Mouse (Mus musculus): Measurements from ENCODE around the gene Paqr3. TPM values are rescaled to one million over a fixed set of nuclear protein-coding genes. Genes with fewer than 3 reads are reported as not detected.

Paqr3 gene
- polyA plus RNA-seq, 1 experiment from 2014 or later: 1.8 TPM

DNA sequence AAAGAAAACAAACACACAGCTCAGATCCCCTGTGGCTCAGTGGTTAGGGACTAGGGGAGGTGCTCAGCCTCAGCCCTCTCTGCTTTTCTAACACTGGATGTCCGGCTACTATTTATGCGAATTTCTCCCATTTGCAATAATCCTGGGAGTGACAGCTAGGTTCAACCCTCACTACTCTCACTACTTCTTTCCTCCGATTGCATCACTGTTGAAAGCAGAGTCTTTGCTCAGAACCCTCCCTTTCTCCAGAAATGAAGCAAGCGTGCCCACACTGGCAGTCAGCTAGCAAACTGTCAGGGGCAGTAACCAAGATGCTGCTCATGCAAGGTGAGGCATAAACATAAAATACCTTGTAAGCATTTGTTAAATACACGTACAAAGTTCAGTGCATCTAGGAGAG is 3.1 kb downstream of the Paqr3 start:
- H3K9ac ChIP-seq: no peak overlapping the region
- no peak overlapping the region for H3K4me3 ChIP-seq
- no peak for ATAC-seq (ENCODE audit: extremely low read depth, insufficient number of reproducible peaks, low FRiP score, low TSS enrichment)
- 88% methylated on average over 5 of the region's 5 CpGs for WGBS
- H3K36me3 ChIP-seq: no peaks in the 10 kb centered on the region
- H3K4me2 ChIP-seq: no peak overlapping the region
- no peak overlapping the region for H3K27ac ChIP-seq (replicated peaks)
- H3K9me3 ChIP-seq: no peaks in the 10 kb centered on the region
- H3K27me3 ChIP-seq (replicated peaks): no peaks in the 10 kb centered on the region; the same call in 1 of the 2 replicates
- H3K4me1 ChIP-seq: peaks cover 11% of the 10 kb centered on the region

DNA sequence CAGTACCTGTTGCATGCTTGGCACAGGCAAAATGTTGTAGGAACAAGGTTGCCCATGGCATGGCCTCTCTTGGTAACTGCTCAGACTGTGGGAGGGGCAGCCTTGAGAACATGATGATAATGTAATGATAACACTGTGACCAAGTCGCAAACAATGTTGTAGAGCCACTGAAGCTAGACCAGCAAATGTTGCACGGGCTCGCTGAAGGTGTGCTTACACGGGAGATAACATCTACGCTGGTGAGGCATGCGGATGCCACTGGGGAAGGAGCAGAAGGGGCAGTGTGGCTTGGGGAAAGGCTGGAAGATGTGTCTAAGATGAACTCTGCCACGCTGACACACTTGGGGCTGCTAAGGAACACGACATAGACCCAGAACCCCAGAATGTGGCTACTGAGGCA is 11.4 kb downstream of the Paqr3 start:
- H3K9ac ChIP-seq: no peak overlapping the region
- no peak overlapping the region for H3K4me2 ChIP-seq
- H3K27ac ChIP-seq (replicated peaks): no peak overlapping the region
- H3K27me3 ChIP-seq (replicated peaks): no peaks in the 10 kb centered on the region
- WGBS: 76% methylated on average over 8 of the region's 8 CpGs
- H3K4me3 ChIP-seq: no peak overlapping the region
- H3K36me3 ChIP-seq: peaks cover 5% of the 10 kb centered on the region; the same call in 1 of the 2 replicates
- peaks cover 4% of the 10 kb centered on the region; the same call in 1 of the 2 replicates for H3K4me1 ChIP-seq
- no peak for ATAC-seq (ENCODE audit: extremely low read depth, insufficient number of reproducible peaks, low FRiP score, low TSS enrichment)
- H3K9me3 ChIP-seq: no peaks in the 10 kb centered on the region

DNA sequence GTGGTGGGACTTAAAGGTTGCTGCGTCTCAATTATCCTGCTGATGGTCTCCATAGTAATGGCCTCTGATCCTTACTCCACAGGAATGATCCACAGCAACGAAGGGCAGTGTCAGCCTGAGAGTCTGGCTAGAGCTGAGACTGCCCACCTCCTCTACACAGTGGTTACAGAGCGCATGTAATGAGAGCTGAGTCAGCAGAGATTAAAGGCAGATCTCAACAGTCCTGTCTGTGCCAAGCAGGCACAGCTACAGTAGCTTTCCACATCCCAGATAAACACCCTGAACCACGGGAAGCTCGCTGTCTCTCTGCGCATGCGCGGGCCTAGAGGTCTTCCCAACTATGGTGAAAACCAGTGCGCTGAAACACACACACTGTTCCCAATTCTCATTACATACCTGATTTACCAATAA is 13.8 kb downstream of the Paqr3 start:
- Histone ChIP-seq H3K4me1 (peaks cover 4% of the 10 kb centered on the region; the same call in 1 of the 2 replicates), H3K27ac (replicated peaks) (no peak overlapping the region), H3K27me3 (replicated peaks) (no peaks in the 10 kb centered on the region), H3K36me3 (peaks cover 8% of the 10 kb centered on the region; the same call in 1 of the 2 replicates), H3K4me3 (no peak overlapping the region), H3K4me2 (no peak overlapping the region), H3K9me3 (no peaks in the 10 kb centered on the region), H3K9ac (no peak overlapping the region)
- no peak for ATAC-seq (ENCODE audit: extremely low read depth, insufficient number of reproducible peaks, low FRiP score, low TSS enrichment)
- 60% methylated on average over 9 of the region's 9 CpGs for WGBS

DNA sequence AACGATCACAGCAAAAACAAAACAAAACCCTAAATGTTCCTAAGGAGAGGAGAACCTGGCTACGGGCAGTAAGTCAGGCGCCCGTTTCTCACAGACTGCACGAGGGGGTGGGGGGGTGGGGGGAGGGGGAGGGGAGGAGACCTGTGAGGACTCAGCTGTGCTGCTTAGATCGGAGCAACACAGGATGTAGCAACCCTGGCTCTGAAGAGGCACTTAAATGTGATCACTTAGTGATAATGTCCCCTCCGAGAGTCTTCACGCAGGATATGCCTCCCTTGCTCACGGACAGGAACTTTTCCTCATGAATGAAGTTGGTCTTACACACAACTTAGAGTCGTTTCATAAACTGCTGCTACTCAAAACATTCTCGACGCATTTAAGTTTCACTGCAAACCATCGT is 16.1 kb downstream of the Paqr3 start:
- H3K9me3 ChIP-seq: no peaks in the 10 kb centered on the region
- H3K9ac ChIP-seq: no peak overlapping the region
- no peaks in the 10 kb centered on the region for H3K27me3 ChIP-seq (replicated peaks)
- H3K4me2 ChIP-seq: no peak overlapping the region
- H3K36me3 ChIP-seq: peaks cover 7% of the 10 kb centered on the region; the same call in 1 of the 2 replicates
- ATAC-seq (ENCODE audit: extremely low read depth, insufficient number of reproducible peaks, low FRiP score, low TSS enrichment): no peak
- WGBS: 39% methylated on average over 13 of the region's 13 CpGs
- H3K27ac ChIP-seq (replicated peaks): no peak overlapping the region
- H3K4me3 ChIP-seq: no peak overlapping the region
- H3K4me1 ChIP-seq: peaks cover 4% of the 10 kb centered on the region; the same call in 1 of the 2 replicates

DNA sequence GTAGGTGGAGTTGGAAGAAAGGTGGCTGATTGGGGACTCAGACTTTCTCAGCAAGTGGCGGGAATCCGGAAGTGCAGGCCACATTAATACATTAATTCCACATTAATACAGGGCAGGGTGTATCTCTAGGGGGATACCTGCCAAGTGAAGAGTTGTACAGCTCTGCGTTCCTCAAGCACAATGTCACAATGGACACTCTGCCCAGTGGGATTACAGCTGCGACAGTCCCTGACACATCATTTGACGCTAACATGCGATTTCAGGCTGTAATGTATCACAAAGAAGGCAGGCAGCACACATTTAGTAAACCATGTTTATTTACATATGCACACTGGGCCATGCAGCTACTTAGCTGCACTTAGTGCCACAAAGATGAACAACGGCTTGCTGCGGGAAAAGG is 18.4 kb downstream of the Paqr3 start:
- Histone ChIP-seq H3K36me3 (peaks cover 11% of the 10 kb centered on the region), H3K4me2 (no peak overlapping the region), H3K27ac (replicated peaks) (no peak overlapping the region), H3K4me3 (no peak overlapping the region), H3K9ac (no peak overlapping the region), H3K4me1 (peaks cover 4% of the 10 kb centered on the region; the same call in 1 of the 2 replicates), H3K9me3 (no peaks in the 10 kb centered on the region), H3K27me3 (replicated peaks) (no peaks in the 10 kb centered on the region)
- ATAC-seq (ENCODE audit: extremely low read depth, insufficient number of reproducible peaks, low FRiP score, low TSS enrichment): no peak
- WGBS: 84% methylated on average over 8 of the region's 8 CpGs

DNA sequence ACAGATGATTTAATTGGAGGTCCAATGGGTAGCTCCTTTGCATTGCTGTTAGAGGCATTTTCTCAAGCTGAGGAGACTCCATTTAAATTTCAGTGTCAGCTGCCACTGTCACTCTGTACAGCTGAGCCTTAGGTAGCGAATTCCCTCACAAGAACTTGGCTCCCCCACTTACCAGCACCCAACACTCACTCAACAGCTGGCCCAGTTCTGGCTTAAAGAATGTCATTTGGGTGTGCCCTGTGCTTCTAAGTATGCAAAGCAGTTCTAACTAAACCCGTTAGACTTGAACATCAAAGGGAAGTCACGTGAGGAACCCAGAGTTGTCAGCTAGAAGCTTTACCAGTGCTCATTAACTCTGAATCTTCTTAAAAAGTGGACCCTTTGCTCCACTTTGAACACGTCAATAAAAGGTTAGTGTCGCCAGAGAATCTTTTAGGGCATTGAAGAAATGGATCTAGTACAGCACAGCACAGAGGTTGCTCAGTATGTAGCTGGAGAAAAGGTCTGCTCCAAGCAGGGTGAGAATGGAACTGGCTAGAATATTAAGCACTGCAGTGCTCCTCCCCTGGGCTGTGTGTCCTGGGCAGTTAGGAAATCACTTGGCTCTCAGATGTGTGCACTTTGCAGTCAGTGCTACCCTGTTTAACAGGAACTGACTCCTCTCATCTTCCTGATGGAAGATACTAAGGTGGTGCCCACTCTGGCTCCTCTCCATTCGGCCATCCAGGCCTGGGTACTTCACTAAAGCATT is 21.2 kb downstream of the Paqr3 start:
- Histone ChIP-seq H3K4me3 (no peak overlapping the region), H3K4me2 (no peak overlapping the region), H3K9ac (no peak overlapping the region), H3K9me3 (no peaks in the 10 kb centered on the region), H3K4me1 (peaks cover 9% of the 10 kb centered on the region), H3K27ac (replicated peaks) (no peak overlapping the region), H3K27me3 (replicated peaks) (no peaks in the 10 kb centered on the region), H3K36me3 (peaks cover 30% of the 10 kb centered on the region)
- 73% methylated on average over 6 of the region's 6 CpGs for WGBS
- ATAC-seq (ENCODE audit: extremely low read depth, insufficient number of reproducible peaks, low FRiP score, low TSS enrichment): no peak

DNA sequence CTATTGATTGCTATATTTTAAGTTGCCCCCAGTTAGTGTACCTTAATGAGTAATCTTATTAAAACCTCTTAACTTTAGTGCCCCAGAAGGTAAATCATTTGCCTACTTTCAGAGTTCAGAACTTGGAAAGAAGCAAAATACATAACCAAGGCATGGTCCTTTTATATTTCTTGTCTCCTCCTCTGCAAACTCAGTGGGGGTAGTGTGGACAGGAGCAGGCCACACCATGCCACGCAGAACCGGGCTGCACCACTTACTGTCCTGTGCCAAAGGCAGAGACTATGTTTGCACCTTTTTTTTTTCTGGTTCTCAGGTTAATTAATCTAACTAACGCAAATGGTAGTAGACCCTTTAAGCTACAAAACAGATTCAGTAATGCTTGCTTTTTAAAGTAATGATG is 22.0 kb downstream of the Paqr3 start:
- peaks cover 9% of the 10 kb centered on the region for H3K4me1 ChIP-seq
- H3K9ac ChIP-seq: no peak overlapping the region
- no peak overlapping the region for H3K27ac ChIP-seq (replicated peaks)
- no peaks in the 10 kb centered on the region for H3K9me3 ChIP-seq
- no peak overlapping the region for H3K4me3 ChIP-seq
- no peak for ATAC-seq (ENCODE audit: extremely low read depth, insufficient number of reproducible peaks, low FRiP score, low TSS enrichment)
- H3K27me3 ChIP-seq (replicated peaks): no peaks in the 10 kb centered on the region
- no peak overlapping the region for H3K4me2 ChIP-seq
- peaks cover 30% of the 10 kb centered on the region for H3K36me3 ChIP-seq
- 93% methylated on average over 3 of the region's 3 CpGs for whole genome bisulfite sequencing

DNA sequence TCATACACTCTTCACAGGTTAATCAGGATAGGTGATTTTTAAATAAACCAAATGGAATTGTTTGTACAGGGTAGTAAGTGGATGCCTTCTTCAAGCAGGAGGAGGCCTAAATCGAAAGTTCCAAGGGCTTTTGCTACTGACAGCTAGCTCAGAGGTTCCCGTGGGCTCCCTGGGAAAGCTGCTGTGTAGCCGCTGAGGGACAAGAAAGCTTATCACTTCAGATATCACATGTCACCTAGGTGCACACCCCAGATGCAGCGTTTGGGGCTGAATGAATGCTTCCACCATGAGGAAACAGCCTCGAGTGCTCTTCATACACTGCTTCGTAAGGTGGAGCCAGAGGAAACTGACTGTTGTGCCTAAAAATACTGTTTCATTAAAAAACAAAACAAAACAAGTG is 23.2 kb downstream of the Paqr3 start:
- H3K4me3 ChIP-seq: no peak overlapping the region

DNA sequence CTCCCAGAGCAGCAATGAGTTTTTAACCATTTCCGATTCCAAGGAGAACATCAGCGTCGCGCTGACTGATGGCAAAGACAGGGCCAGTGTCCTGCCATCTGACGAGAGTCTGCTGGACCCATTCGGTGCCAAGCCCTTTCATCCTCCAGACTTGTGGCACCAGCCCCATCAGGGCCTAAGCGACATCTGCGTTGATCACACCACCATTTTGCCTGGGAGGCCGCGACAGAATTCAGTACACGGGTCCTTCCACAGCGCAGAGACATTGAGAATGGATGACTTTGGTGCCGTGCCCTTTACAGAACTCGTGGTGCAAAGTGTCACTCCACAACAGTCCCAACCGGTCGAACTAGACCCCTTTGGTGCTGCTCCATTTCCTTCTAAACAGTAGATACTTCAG is 23.6 kb downstream of the Paqr3 start:
- Histone ChIP-seq H3K27ac (replicated peaks) (peak overlapping the region; percentile 42; the same call in 1 of the 2 replicates), H3K27me3 (replicated peaks) (no peaks in the 10 kb centered on the region), H3K9me3 (no peaks in the 10 kb centered on the region), H3K36me3 (peaks cover 32% of the 10 kb centered on the region), H3K4me3 (no peak overlapping the region), H3K9ac (0 out of 2 replicates have a peak overlapping the region, but pooled peaks have one; percentile 28), H3K4me2 (peak overlapping the region; percentile 39), H3K4me1 (peaks cover 9% of the 10 kb centered on the region)
- WGBS: 91% methylated on average over 16 of the region's 16 CpGs
- ATAC-seq (ENCODE audit: extremely low read depth, insufficient number of reproducible peaks, low FRiP score, low TSS enrichment): no peak

More for the DNA sequence above, 23.2 kb downstream of the Paqr3 start:
- H3K27ac ChIP-seq (replicated peaks): no peak overlapping the region
- H3K36me3 ChIP-seq: peaks cover 34% of the 10 kb centered on the region
- H3K9ac ChIP-seq: no peak overlapping the region
- 53% methylated on average over 6 of the region's 6 CpGs for WGBS
- no peak overlapping the region for H3K4me2 ChIP-seq
- no peaks in the 10 kb centered on the region for H3K9me3 ChIP-seq
- ATAC-seq (ENCODE audit: extremely low read depth, insufficient number of reproducible peaks, low FRiP score, low TSS enrichment): no peak
- no peaks in the 10 kb centered on the region for H3K27me3 ChIP-seq (replicated peaks)
- peaks cover 9% of the 10 kb centered on the region for H3K4me1 ChIP-seq

DNA sequence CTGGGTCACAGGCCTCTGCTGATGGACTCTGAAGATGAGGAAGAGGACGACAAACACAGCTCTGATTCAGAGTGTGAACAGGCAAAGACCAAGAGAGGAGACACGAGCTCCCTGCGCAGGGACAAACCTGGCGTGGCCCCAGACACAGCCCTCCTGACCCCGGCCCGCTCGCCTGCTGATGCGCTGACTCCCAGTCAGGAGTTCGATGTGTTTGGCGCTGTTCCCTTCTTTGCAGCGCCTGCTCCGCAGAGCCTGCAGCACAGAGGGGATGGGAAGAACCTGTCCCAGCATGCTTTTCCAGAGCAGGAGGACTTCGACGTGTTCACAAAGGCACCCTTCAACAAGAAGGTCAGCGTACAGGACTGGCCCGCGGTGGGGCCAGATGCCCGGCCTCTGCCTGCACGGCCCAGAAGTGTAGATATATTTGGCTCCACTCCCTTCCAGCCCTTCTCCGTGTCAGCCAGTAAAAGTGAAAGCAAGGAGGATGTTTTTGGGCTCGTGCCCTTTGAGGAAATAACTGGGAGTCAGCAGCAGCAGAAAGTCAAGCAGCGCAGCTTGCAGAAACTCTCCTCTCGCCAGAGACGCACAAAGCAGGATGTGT is 24.3 kb downstream of the Paqr3 start:
- Histone ChIP-seq H3K9me3 (no peaks in the 10 kb centered on the region), H3K4me1 (peaks cover 9% of the 10 kb centered on the region), H3K9ac (0 out of 2 replicates have a peak overlapping the region, but pooled peaks have one; percentile 28), H3K4me3 (peak overlapping the region; percentile 15; the same call in 1 of the 2 replicates), H3K36me3 (peaks cover 32% of the 10 kb centered on the region), H3K27ac (replicated peaks) (peak overlapping the region; percentile 42; the same call in 1 of the 2 replicates), H3K4me2 (peak overlapping the region; percentile 39), H3K27me3 (replicated peaks) (no peaks in the 10 kb centered on the region)
- no peak; the same call in 1 of the 2 replicates for ATAC-seq (ENCODE audit: extremely low read depth, insufficient number of reproducible peaks, low FRiP score, low TSS enrichment)
- 71% methylated on average over 24 of the region's 24 CpGs for WGBS

DNA sequence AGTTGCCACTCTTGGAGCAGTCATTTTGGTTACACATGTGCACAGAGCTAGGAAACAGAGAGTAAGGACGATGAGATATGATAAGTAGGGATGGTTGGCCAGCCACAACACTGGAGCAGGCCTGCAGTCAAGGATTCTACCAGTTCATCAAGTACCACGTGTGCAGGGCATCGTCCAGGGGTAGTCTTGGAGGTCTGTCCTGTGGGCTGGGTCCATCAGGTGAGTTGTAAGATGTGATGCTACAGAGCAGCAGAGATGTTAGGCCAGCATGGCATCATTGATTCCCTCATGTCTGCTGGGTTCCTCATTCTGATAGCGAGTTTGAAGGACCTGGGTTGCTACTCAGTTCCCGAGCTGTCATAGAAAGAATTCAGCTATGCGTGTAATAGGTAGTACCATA is 26.3 kb downstream of the Paqr3 start:
- Histone ChIP-seq H3K9me3 (no peaks in the 10 kb centered on the region), H3K27me3 (replicated peaks) (no peaks in the 10 kb centered on the region), H3K27ac (replicated peaks) (no peak overlapping the region), H3K4me2 (no peak overlapping the region), H3K36me3 (peaks cover 29% of the 10 kb centered on the region), H3K9ac (no peak overlapping the region), H3K4me3 (no peak overlapping the region), H3K4me1 (peaks cover 19% of the 10 kb centered on the region)
- WGBS: 84% methylated on average over 6 of the region's 6 CpGs
- ATAC-seq (ENCODE audit: extremely low read depth, insufficient number of reproducible peaks, low FRiP score, low TSS enrichment): no peak
